Mouse (Mus musculus): ENCODE measurements at regions not wholly inside any gene's neighbourhood (a gene's known extent, or its start where the extent isn't known, plus 50 kb on each side); places are given as distances from the start of the nearest gene placed in this dataset.

DNA sequence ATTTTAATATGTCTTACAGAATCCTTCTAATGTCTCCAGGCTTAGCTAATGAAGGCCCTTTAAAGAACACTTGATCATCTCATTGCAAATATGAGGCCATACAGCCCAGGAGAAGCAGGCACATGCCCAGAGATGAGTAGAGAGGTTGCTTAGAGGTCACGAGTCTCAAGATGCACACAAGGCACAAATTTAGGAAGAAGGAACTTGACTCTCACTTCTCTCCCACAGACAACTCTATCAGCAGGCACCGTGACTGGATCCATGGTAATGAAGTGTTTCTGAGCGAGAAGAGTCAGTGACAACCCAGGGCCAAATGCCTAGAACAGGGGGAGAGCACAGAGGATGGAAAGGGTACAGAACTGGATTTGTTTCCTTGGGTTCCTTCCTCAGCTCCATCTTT, 392.7 kb upstream of the Klf4 start:
- DNase-seq, result no peak

DNA sequence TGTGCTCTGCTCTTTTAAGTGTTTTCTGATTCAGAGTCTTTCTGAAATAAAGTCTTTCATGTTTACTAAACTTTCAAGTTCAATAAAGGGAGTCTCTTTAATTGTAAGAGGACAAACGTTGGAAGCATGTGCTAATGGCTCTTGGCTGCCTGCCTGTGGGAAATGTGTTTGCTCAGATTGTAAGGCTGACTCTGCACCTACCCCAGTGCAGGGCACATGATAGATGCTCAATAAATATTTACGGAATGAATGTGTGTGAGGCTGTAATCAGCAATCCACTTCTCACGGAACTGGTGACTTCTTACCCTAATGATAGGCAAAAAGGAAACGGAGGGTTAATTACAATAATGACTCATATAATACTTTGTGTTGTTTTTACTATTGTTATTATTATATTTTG, 389.0 kb upstream of the Klf4 start:
- DNase-seq, result no peak

DNA sequence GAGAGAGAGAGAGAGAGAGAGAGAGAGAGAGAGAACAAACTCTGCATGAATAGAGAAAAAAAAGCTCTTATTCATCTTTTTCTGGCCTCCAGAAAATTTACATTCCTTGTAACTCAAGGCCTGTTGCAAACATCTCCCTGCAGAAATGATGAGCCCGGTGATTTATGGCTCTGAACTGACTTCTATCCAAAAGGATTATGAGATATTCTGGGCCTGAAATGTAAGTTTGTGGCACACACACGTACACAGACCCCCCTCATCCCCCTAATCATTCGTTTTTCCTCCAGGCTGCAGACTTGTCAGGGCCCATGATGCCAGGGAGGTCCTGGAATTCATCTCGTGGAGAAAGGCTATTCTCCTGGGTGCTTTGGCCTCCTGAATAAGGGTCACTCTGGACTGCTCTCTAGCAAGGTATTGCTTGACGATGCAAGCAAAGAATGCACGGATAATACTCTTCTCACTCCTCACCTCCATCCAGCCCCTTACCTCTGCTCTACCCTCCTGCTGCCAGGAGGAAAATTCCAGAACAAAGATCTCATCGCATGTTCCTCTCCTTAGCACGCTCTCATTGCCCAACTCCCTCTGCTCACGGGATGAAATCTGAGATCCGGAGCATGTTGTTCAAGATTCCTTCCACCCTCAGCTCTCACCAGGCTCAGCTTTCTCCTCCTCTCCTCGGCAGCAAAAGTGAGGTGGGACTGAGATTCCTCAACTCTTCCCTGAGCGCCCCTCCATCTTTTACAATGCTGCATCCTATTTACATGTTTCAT, 362.0 kb upstream of the Klf4 start:
- no peak for DNase-seq

DNA sequence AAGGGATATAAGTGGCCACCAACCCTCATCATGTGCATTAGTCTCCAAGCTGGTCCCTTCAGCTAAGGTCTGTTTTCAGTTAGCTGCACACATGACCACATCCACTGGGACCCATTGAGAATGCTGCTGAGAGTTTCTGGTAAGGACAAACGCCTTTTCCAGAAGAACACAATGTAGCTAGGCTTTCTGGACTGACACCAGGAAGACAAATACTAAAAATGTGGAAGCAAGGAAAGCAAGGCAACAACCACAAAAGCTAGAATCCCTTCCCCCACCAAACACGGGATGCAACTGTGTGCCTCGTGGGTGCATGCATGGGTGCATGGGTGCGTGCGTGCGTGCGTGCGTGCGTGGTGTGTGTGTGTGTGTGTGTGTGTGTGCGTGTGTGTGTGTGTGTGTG, 359.4 kb upstream of the Klf4 start:
- no peak for DNase-seq

DNA sequence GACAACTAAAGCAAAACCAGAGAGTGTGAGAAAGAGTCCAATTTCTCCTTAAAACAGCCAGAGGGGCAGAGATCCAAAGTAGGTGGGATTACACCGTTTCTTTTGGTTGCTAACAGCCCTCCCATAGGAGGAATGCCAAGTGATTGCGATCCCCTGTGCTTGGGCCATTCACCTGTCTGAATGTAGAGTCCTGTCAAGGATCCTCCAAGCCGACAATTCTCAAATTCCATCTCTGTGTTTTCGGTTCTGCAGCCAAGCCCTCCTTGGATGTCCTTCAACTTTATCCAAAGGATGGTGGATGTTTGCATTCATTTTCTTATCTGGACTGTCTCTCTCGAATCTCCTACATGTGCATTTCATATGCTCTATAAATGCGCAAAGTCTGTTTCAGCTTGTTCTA, 355.3 kb upstream of the Klf4 start:
- no peak for DNase-seq

DNA sequence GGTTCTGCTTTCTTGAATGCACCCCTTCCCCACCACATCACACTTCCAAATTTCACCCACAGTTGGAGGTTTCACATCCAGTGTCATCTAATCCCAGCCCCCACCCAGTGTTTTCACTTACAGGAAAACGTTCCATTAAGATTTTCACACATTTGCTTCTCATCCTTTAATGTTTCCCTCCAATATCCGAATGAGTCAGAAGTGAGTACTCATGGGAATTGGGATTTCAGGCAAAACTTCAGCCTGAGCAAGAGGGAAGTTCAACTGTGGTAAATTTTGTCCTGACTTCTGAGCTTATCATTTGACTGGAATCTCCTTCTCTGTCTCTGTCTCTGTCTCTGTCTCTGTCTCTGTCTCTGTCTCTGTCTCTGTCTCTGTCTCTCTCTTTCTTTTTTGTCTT, 350.3 kb upstream of the Klf4 start:
- DNase-seq, result no peak

DNA sequence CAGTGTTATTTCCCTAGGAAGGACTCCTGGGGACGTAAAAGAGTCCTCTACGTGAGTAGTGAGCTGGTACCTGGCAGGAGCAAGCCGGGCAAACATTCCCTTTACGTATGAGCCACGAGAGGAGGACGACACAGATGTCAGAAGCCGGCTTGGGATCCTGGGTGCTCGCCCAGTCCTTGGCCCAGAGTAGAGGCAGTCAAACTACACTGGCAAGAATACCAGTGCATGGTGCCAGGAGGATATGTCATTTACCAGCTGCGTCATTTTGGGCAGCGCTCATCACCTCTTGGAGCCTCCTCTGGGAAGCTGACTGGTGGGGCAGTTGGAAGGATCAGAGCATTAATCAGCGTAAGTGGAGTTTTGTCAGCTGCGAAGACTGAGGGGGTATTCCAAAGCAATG, 343.0 kb upstream of the Klf4 start:
- peak; percentile 16 to 46 for DNase-seq

DNA sequence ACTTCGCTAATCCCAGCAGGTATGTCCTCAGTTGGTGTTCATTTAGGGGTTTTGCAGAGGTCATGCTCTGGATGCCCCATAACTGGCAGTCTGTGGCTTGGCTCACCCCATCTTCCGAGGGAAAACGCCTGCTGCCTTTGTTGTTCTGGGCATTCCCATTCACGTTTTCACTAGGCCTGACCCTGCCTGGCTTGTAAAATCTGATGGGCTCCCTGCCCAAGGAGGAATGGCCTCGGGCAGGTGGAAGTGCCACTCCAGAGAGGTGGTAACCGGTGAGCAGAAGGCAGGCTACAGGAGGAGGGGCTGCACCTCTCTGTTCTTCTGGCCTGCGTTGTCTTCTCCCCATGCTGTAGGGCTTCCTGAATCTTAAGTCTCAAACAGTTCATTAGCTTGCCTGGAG, 342.6 kb upstream of the Klf4 start:
- peak; percentile 13 to 25 for DNase-seq

DNA sequence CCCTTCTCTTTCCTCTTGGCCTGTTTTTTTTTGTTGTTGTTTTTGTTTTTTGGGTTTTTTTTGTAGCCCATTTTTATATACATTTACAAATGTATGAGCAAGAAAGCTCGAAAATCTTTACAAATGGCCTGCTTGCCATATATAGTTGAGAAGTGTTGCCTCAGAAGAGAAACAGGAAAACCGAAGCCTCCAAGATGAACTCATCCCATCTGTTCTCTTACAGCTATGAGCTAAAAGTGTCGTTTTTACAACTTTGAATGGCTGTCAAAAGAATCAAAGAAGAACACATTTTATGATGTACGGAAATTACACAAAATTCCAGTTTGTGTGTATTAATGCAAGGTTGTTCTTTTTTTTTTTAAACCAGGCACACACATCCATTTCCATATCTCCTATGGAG, 342.0 kb upstream of the Klf4 start:
- DNase-seq, result no peak

DNA sequence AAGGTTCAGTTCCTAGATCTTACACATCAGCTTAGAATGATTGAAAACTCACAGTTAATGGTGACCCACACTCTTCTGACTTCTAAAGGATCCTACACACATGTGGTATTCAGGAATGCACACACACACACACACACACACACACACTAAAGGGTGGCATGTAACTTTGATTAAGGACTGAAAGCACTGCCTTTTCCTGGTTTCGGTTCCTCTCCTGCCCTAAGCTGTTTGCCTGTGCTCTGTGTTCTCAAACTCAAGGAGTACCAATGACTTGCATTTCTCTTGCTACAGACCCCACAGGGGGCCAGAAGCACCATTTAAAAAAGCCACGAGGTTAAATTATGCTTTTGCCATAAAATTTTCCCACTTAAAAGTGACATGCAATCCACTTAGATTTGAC, 327.8 kb upstream of the Klf4 start:
- DNase-seq, result no peak

DNA sequence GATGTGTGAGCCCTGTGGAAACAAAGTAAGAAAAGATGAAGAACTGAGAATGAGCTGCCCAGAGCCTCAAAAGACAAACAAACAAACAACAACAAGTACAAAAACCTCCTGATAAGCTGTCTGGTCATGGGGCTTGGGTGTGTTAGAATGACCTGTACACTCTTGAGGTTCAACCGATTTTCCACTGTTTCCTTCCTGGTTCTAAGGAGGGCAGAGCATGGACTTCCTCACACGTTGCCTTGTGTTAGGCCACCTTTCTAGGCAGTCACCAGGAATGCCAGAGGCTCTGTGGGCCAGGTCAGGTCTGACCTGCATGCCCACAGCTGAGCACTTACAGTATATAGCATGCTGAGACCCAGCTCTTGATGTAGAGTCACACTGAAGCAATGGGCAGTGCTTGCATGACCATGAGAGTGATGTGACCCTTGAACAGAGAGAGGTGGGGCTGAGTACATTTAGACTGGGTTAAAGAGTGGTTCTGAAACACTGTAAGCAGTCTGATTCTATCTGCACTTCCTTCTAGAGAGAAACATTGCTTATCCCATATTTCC, 327.0 kb upstream of the Klf4 start:
- no peak for DNase-seq

DNA sequence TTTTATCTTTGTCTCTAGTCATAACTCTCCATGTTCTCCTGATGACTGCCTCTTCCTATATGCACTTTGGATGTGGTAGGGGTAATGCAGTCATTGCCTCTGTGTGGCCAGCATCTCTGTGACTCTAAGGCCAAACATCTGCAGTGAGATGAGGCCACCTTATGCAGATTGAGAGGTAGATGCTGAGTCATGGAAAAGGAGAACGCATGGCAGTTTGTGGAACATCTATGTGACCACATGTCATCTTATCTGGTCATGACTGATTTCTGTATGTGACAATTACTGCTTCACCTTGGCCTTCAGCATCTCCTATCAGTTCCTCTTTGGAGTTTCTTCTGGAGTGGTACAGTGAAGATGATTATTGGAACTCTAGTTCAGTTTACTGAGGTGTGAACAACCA, 319.2 kb upstream of the Klf4 start:
- no peak for DNase-seq

DNA sequence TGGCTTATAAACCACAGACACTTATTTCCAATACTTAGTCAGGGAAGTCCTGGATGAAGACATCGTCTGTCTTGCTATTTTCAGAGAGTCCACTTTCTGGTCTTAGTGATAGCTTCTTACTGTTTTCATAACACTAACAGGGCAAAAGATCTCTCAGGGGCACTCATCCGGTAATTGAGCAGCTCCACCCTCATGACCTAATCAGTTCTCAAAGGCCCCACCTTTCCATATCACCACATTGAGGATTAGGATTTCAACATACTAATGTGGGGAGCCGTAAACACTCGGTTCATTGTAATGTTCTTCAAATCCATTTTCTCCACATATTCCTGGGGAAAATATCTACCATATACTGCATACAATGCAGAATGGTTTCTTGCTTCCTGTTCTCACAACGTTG, 318.8 kb upstream of the Klf4 start:
- no peak for DNase-seq

DNA sequence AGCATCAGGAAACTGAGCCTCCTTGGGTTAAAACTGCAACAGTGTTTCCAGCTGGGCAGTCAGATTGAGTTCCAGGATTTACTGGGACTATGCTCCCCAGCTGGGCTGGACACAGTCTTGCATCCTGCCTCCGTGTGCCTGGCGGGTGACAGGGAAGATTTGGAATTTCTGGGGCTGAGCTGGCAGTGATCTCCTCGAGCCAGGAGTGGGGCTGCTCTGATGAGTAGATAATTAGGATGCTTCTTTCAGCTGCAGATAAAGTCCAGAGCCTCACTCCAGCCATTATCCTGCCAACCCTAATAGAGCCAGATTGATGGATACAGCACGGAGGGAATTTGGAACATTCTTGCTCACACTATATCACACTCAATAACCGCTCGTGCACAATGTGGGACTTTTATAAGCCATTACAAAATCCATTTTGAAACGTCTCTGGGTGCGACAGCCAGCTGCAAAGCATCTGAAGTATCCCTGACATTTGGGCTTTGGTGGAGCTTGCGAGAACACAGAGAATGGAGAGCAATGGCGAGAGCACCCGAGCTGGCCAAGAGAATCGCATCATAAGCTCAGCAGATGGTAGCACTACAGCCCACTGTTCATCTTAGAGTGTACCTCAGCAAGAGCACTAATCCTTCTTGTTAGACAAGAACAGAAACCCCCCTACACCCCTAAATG, 311.6 kb upstream of the Klf4 start:
- no peak for DNase-seq

DNA sequence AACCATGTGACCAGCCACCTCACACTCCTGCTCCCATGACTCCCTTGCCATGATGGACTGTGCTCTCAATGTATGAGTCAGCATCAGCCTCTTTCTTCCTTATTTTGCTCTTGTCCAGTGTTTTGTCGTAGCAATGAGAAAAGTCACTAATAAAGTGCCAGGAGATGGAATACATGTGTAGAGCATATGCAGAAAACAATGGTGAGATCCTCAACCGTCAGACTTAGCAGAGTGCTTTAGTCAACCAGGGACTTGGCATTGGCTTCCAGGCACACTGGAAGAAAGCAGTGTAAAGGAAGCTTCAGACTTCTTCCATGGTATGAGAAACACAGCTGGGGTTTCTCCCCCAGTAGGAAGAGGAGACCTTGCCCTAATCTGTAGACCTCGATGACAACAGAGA, 306.3 kb upstream of the Klf4 start:
- DNase-seq, result no peak

DNA sequence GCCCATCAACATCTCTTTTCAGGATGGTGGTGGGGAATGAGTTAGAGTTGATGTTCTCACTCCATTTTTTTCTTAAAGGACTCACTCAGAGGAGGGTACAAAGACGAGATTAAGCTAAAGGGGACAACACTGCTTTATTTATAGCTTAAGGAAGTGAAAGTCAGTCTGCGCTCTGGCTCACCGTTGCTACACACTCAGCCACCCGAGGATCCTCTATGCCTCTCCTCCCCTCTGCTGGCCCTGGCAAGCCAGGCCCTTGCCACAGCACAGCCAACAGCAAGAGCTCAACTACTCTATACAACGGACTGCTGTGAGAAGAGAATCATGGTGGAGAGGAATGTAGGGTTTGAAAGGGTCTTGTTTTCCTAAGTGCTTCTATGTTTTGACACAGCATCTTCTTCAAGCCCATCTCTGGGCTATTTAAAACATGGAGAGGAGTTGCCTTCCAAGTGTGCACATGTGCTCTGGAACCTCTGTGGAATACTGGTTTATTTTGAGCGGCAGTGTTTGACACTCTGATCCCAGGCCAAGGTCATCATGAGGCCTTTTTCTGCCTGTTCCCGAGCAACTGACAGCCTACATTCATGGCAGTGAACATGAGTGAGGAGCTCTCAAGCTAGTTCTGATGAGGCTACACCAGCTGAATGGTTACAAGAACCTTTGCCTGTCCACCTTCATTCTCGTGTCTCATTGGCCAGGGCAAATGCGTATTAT, 291.9 kb upstream of the Klf4 start:
- DNase-seq, result no peak

DNA sequence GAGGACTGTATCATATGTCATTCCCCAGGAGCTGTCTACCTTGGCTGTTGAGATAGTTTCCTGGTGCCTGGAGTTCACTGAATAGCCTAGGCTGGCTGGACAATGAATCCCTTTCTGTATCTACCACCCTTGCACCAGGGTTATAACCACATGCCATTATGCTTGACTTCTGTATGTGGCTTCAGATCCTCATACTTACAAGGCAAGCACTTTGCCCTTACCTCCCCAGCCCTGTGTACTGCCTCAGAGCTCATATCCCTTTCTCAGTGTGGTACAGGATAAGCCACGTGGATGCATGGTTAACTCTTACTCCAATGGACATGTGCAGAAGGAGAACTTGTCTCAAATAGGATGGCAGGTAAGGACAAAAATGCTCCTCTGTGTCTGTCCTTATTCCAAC, 291.3 kb upstream of the Klf4 start:
- DNase-seq, result no peak

DNA sequence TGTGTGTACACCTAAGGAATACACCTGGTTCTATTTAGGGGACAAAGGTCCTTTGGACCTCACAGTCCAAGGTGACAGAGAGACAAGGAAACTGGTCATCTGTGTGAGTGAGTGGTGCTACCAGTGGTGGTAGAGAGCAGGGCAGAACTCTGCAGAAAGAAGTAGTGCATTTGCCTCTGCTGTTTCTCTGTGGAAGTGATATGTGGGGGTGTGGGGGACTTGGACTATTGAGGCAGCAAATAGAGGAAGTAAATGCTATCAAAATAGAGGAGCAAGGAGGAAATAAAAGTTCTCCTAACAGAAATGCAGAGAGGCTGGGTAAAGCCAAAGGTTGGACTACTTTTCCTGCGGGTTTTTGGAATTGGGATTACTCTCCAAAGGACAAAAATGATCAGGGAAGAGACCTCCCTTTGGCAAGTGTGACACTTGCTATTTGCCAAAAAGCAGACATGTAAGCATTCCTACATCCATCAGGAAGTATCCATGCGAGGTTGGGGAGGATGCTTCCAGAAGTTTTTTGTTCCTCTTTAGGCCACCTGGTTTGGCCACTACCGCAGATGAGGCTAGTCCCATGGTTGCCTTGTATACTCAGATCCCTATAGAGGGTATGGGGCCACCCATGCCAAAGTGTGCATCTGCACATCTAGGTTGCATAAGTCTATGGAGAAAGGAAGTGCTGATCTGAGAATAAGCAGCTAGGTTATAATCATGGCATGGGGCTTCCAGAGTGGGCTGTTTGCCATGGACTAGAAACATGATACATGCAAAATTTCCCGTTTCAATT, 285.0 kb upstream of the Klf4 start:
- no peak for DNase-seq

DNA sequence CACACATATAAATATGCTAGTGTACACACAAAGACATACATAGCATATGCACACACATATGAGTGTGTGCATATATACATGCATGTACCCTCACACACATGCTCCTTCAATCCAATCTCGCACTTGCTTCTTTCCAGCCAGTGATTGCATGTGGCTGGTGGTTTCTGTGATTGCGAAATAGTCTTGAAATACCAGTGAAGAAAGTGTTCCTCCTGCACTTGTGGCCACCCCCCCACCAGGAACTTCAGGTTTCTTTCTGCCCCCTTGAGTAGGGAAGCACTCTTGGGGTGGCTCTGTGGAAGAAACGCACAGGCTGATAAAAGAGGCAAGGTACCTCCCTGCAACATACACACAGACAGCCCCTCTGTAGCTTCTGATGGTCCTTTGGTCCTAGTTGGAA, 283.6 kb upstream of the Klf4 start:
- DNase-seq, result no peak

DNA sequence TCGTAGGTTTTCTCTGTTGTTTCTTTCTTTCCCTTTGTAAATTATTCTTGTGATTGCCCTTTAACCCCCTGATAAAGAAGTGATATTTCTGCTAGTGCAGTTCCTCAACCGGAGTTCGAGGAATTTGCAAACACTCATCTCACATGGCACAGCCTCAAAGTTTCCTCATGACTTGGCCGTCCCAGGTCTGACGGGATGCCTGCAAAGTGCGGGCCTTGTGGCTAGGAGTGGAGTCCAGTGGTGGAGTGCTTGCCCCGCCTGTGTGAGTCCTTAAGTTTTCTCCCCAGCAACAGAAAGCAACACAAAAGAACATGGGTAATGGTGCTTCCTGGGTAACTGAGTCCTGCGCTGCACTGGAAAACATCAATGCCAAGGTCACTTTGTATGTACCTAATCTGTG, 280.6 kb upstream of the Klf4 start:
- no peak for DNase-seq

DNA sequence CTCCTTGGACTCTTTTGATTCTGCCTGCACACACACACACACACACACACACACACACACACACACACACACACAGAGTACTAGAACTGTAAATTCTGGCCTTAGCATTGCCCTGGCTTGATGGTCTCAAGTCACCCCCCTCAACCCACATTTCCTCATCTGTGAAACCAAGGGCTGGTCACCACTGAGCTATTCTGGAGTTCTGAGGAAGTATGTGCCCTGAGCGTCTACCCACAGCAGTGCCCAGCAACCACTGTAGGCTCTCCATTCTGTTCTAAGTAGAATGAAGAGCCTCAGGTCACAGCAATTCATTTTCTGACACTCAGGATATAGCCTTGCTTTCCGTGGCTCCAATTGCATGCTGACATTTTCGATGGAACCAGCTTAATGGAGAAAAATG, 279.4 kb upstream of the Klf4 start:
- no peak for DNase-seq

DNA sequence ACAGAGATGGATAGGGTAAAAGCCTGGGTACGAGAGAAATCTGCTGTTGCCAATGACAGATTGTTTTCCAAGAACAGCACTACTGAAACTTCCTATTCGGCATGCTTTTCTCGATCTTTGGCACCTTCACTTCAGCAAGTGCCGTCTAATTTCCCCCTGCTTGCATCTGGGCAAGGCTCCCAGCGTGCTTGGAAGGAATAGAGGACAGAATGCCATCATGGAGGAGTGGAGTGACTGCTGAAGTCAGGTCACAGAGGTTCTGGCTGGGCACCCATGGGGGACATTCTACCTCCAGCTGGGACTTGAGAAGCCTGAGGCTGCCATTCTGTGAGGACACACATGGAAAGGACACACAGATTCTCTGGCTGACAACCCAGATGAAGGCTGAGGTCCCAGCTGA, 276.2 kb upstream of the Klf4 start:
- DNase-seq, result no peak

DNA sequence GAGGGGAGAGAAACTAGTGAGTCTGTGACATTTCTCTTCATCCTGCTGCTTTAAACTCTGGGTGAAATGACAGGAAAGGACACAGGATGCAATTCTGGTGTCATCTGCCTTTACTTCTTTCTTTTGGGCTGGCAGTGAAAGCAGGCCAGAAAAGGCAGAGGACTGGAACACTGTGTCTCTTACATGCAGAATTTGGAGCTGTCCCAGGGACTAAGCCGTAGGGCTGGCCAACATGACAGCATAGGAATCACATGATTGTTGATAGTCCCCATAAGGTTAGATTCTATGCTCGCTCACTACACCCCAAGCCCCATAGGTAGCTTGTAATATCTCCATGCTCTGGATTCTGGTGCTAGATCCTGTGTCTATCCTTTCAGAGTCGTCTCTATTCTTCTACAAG, 274.5 kb upstream of the Klf4 start:
- DNase-seq, result no peak
